Mouse (Mus musculus): ENCODE results near the gene Gm10392. TPM values are rescaled to one million over a fixed set of nuclear protein-coding genes. Genes with fewer than 3 reads are reported as not detected.

Gm10392 gene
- polyA plus RNA-seq, 1 experiment from 2014 or later: 0.16 TPM

GRCm38 (mm10) chr11:77520601-77521529, 1.9 kb upstream of the Gm10392 start:
- Histone ChIP-seq H3K9me3 (ENCODE audit: low read depth, low read length) (no peaks in the 10 kb centered on the region), H3K36me3 (ENCODE audit: insufficient read depth) (no peaks in the 10 kb centered on the region), H3K9ac (no peak overlapping the region), H3K4me3 (ENCODE audit: low read depth, low read length) (no peak overlapping the region), H3K4me2 (no peak overlapping the region), H3K27ac (ENCODE audit: low read depth) (no peak overlapping the region), H3K27me3 (ENCODE audit: insufficient read depth, low read length) (peaks cover 9% of the 10 kb centered on the region), H3K4me1 (ENCODE audit: insufficient read depth) (peaks cover under 1% of the 10 kb centered on the region; the same call in 1 of the 2 replicates)
- WGBS: 49% methylated on average over 5 of the region's 5 CpGs
- ATAC-seq (ENCODE audit: insufficient read depth) (no peak), DNase-seq (peak; percentile 23)
- no peak for TF ChIP-seq CTCF (IDR thresholded peaks at IDR 0.05; ENCODE audit: low read depth)

- Histone ChIP-seq H3K4me2 (no peak overlapping the region), H3K27me3 (ENCODE audit: insufficient read depth, low read length) (peaks cover 17% of the 10 kb centered on the region), H3K27ac (ENCODE audit: low read depth) (no peak overlapping the region), H3K9me3 (ENCODE audit: low read depth, low read length) (no peaks in the 10 kb centered on the region), H3K4me3 (ENCODE audit: low read depth, low read length) (no peak overlapping the region), H3K9ac (no peak overlapping the region), H3K36me3 (ENCODE audit: insufficient read depth) (no peaks in the 10 kb centered on the region), H3K4me1 (ENCODE audit: insufficient read depth) (peaks cover 20% of the 10 kb centered on the region)
- TF ChIP-seq CTCF (IDR thresholded peaks at IDR 0.05; ENCODE audit: low read depth): no peak
- DNase-seq (no peak), ATAC-seq (ENCODE audit: insufficient read depth) (no peak)
- WGBS: 77% methylated on average over 27 of the region's 27 CpGs
Measured at GRCm38 (mm10) chr11:77518051-77518798, 773 bp downstream of the Gm10392 start.

- Histone ChIP-seq H3K9me3 (ENCODE audit: low read depth, low read length) (no peaks in the 10 kb centered on the region), H3K4me1 (ENCODE audit: insufficient read depth) (peaks cover 25% of the 10 kb centered on the region), H3K36me3 (ENCODE audit: insufficient read depth) (no peaks in the 10 kb centered on the region), H3K27me3 (ENCODE audit: insufficient read depth, low read length) (peaks cover 17% of the 10 kb centered on the region), H3K4me2 (no peak overlapping the region; the same call in 1 of the 2 replicates), H3K9ac (no peak overlapping the region), H3K4me3 (ENCODE audit: low read depth, low read length) (no peak overlapping the region), H3K27ac (ENCODE audit: low read depth) (no peak overlapping the region)
- no peak for TF ChIP-seq CTCF (IDR thresholded peaks at IDR 0.05; ENCODE audit: low read depth)
- ATAC-seq (ENCODE audit: insufficient read depth): no peak
- 67% methylated on average over 5 of the region's 5 CpGs for WGBS
- DNase-seq: no peak
Measured at GRCm38 (mm10) chr11:77516553-77517425, 2.2 kb downstream of the Gm10392 start.

- H3K4me1 ChIP-seq (ENCODE audit: insufficient read depth): peaks cover 27% of the 10 kb centered on the region
- TF ChIP-seq CTCF (IDR thresholded peaks at IDR 0.05; ENCODE audit: low read depth): no peak
- ATAC-seq (ENCODE audit: insufficient read depth): no peak
- peak within 1 kb of the TSS; percentile 49 for H3K9ac ChIP-seq
- H3K27me3 ChIP-seq (ENCODE audit: insufficient read depth, low read length): peaks cover 17% of the 10 kb centered on the region
- peak within 1 kb of the TSS; percentile 94 for H3K4me2 ChIP-seq
- WGBS: 6% methylated on average over 39 of the region's 39 CpGs
- no peaks in the 10 kb centered on the region for H3K36me3 ChIP-seq (ENCODE audit: insufficient read depth)
- H3K27ac ChIP-seq (ENCODE audit: low read depth): no peak within 1 kb of the TSS
- H3K9me3 ChIP-seq (ENCODE audit: low read depth, low read length): no peaks in the 10 kb centered on the region
- peak; percentile 31 for DNase-seq
- peak within 1 kb of the TSS; percentile 48 for H3K4me3 ChIP-seq (ENCODE audit: low read depth, low read length)
Measured at GRCm38 (mm10) chr11:77515637-77516552, 3.1 kb downstream of the Gm10392 start, which contains the start of gene Trp53i13. Trp53i13 (minus strand) TSS chr11:77515980.

- peak within 1 kb of the TSS; percentile 68; the same call in 1 of the 2 replicates for H3K27ac ChIP-seq (ENCODE audit: low read depth)
Measured at GRCm38 (mm10) chr11:77514832-77515636, 4.0 kb downstream of the Gm10392 start, which contains the start of gene Abhd15. Abhd15 (plus strand) TSS chr11:77515121.

More at GRCm38 (mm10) chr11:77514832-77515636, 4.0 kb downstream of the Gm10392 start, which contains the start of gene Abhd15:
- H3K9ac ChIP-seq: peak within 1 kb of the TSS; percentile 49
- ATAC-seq (ENCODE audit: insufficient read depth): peak; percentile 62
- DNase-seq: peak; percentile 88
- WGBS: under 1% methylated on average over 71 of the region's 72 CpGs
- peaks cover 27% of the 10 kb centered on the region for H3K4me1 ChIP-seq (ENCODE audit: insufficient read depth)
- peak within 1 kb of the TSS; percentile 94 for H3K4me2 ChIP-seq
- peaks cover 17% of the 10 kb centered on the region for H3K27me3 ChIP-seq (ENCODE audit: insufficient read depth, low read length)
- no peak for TF ChIP-seq CTCF (IDR thresholded peaks at IDR 0.05; ENCODE audit: low read depth)
- peak within 1 kb of the TSS; percentile 71 for H3K4me3 ChIP-seq (ENCODE audit: low read depth, low read length)
- H3K9me3 ChIP-seq (ENCODE audit: low read depth, low read length): no peaks in the 10 kb centered on the region
- H3K36me3 ChIP-seq (ENCODE audit: insufficient read depth): peaks cover 8% of the 10 kb centered on the region; the same call in 1 of the 2 replicates
